In the genomic region with DNA sequence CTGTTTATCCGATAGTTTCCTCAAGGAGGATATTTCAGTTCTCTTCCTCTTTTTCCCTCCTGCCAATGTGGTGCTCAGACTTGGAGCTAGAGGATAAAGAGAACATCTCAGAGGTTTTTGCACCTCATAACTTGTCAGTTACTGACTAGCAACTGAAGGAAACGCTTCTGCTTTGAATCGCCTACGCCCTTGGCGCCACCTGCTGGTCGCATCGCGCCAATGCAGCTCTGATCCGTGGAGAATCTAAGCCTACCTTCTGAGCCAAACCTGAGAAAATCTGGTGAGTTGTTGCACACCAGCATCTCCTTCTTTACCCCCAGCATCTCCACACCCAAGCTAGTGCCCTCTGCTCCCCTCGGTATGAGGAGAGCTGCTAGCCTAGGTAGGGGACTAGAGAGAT, we compare ENCODE assay signal across 9 mouse cellular contexts. TPM values are rescaled to one million over a fixed set of nuclear protein-coding genes. Genes with fewer than 3 reads are reported as not detected.
DNase-seq lines count a peak whose midpoint lies in the region; ATAC-seq and TF ChIP-seq lines count a peak whose summit lies in the region.
"Had no signal": no experiment of that assay in that cellular context is flagged by ENCODE, and none has a peak within 500 bp of the region (broad histone marks: within the 10 kb centered on the region; RNA-seq: fewer than 3 reads in every experiment).

No protein-coding gene starts in this region.

- intact Hi-C loops in left cerebral cortex, postnatal 14 days (cut with DNase I): loop anchor here (5.0 kb wide), 3 partner anchors 96 to 316 kb away; no protein-coding TSS in a partner anchor

- no peak overlapping the region for H3K4me3 ChIP-seq in hindbrain, embryonic 14.5 days (replicated peaks; ENCODE audit: low read length)
- H3K4me3 ChIP-seq in hindbrain, embryonic 13.5 days: no peak overlapping the region
- H3K4me3 ChIP-seq in bone marrow, adult 2 months (replicated peaks; ENCODE audit: control insufficient read depth, low read depth, low read length): no peak overlapping the region
- no peak overlapping the region for H3K4me3 ChIP-seq in embryonic fibroblast, embryonic 13.5 days (ENCODE audit: insufficient read depth, low read length)
- no peak overlapping the region for H3K4me3 ChIP-seq in hindbrain, postnatal 0 days (ENCODE audit: low read length)
- H3K4me3 ChIP-seq: embryonic facial prominence, embryonic 12.5 days had no signal

- H3K9me3 ChIP-seq in hindbrain, embryonic 14.5 days (ENCODE audit: control insufficient read depth, low read length): no peaks in the 10 kb centered on the region
- no peaks in the 10 kb centered on the region for H3K9me3 ChIP-seq in hindbrain, embryonic 13.5 days
- H3K9me3 ChIP-seq in hindbrain, postnatal 0 days (ENCODE audit: low read length): no peaks in the 10 kb centered on the region
- H3K9me3 ChIP-seq: embryonic facial prominence, embryonic 12.5 days had no signal

- peak; percentile 92 for DNase-seq in hindbrain, embryonic 14.5 days (ENCODE audit: low spot score)
- DNase-seq in hindbrain, postnatal 0 days (ENCODE audit: low spot score): peak; percentile 85
- peak; percentile 85 to 93 for DNase-seq in left cerebral cortex, postnatal 14 days (ENCODE audit: low spot score in 2 of 2)
- DNase-seq in natural killer cell, adult 2 months (ENCODE audit: low spot score in 2 of 2): peak; percentile 76 to 83
- peak; percentile 77 for DNase-seq in testis, postnatal 14 days (ENCODE audit: low spot score)

- TF ChIP-seq CTCF in bone marrow, adult 2 months (IDR thresholded peaks at IDR 0.05; ENCODE audit: control insufficient read depth, insufficient read depth, low read length): peak; percentile 99
- TF ChIP-seq CTCF in embryonic fibroblast, embryonic 13.5 days (IDR thresholded peaks at IDR 0.05; ENCODE audit: borderline replicate concordance, insufficient read depth, low read length): peak; percentile 98
- TF ChIP-seq CTCF in hindbrain, postnatal 0 days (IDR thresholded peaks at IDR 0.05; ENCODE audit: low read depth): peak; percentile 96

- TF ChIP-seq POLR2A in bone marrow, adult 2 months (IDR thresholded peaks at IDR 0.05; ENCODE audit: borderline replicate concordance, control insufficient read depth, low read depth, low read length): no peak
- no peak for TF ChIP-seq POLR2A in embryonic fibroblast, embryonic 13.5 days (IDR thresholded peaks at IDR 0.05; ENCODE audit: low read depth, low read length)

- no peak overlapping the region for H3K9ac ChIP-seq in hindbrain, embryonic 14.5 days
- H3K9ac ChIP-seq in hindbrain, embryonic 13.5 days: no peak overlapping the region
- no peak overlapping the region for H3K9ac ChIP-seq in hindbrain, postnatal 0 days (replicated peaks; ENCODE audit: low read length)
- H3K9ac ChIP-seq: embryonic facial prominence, embryonic 12.5 days had no signal

- no peaks in the 10 kb centered on the region for H3K27me3 ChIP-seq in hindbrain, embryonic 14.5 days (ENCODE audit: control insufficient read depth, insufficient read depth, low read length)
- peaks cover 7% of the 10 kb centered on the region; the same call in 1 of the 2 replicates for H3K27me3 ChIP-seq in hindbrain, embryonic 13.5 days
- H3K27me3 ChIP-seq in hindbrain, postnatal 0 days (ENCODE audit: insufficient read depth, low read length): no peaks in the 10 kb centered on the region
- H3K27me3 ChIP-seq: embryonic facial prominence, embryonic 12.5 days had no signal

- no peaks in the 10 kb centered on the region for H3K4me1 ChIP-seq in hindbrain, embryonic 14.5 days (replicated peaks; ENCODE audit: control insufficient read depth, insufficient read depth, low read length)
- H3K4me1 ChIP-seq in hindbrain, embryonic 13.5 days (replicated peaks): no peaks in the 10 kb centered on the region
- peaks cover 2% of the 10 kb centered on the region; the same call in 1 of the 2 replicates for H3K4me1 ChIP-seq in bone marrow, adult 2 months (ENCODE audit: control insufficient read depth, insufficient read depth, low read length)
- no peaks in the 10 kb centered on the region for H3K4me1 ChIP-seq in embryonic fibroblast, embryonic 13.5 days (ENCODE audit: control insufficient read depth, insufficient read depth, low read length)
- H3K4me1 ChIP-seq in hindbrain, postnatal 0 days (ENCODE audit: insufficient read depth, low read length): no peaks in the 10 kb centered on the region
- H3K4me1 ChIP-seq: embryonic facial prominence, embryonic 12.5 days had no signal

- ATAC-seq in hindbrain, embryonic 14.5 days (ENCODE audit: low FRiP score): no peak
- no peak for ATAC-seq in hindbrain, embryonic 13.5 days (ENCODE audit: low FRiP score)
- no peak for ATAC-seq in hindbrain, postnatal 0 days

- H3K4me2 ChIP-seq in hindbrain, embryonic 14.5 days (replicated peaks): no peak overlapping the region
- no peak overlapping the region for H3K4me2 ChIP-seq in hindbrain, embryonic 13.5 days
- H3K4me2 ChIP-seq in hindbrain, postnatal 0 days (ENCODE audit: low read depth, low read length): no peak overlapping the region
- H3K4me2 ChIP-seq: embryonic facial prominence, embryonic 12.5 days had no signal

- no peak overlapping the region for H3K27ac ChIP-seq in hindbrain, embryonic 14.5 days
- H3K27ac ChIP-seq in hindbrain, embryonic 13.5 days: no peak overlapping the region
- H3K27ac ChIP-seq in bone marrow, adult 2 months (ENCODE audit: control insufficient read depth, insufficient read depth, low read depth, low read length, poor library complexity): no peak overlapping the region
- no peak overlapping the region for H3K27ac ChIP-seq in embryonic fibroblast, embryonic 13.5 days (ENCODE audit: insufficient read depth, low read length)
- no peak overlapping the region for H3K27ac ChIP-seq in hindbrain, postnatal 0 days
- H3K27ac ChIP-seq: embryonic facial prominence, embryonic 12.5 days had no signal

- 4% methylated on average over 10 of the region's 10 CpGs for WGBS in hindbrain, embryonic 14.5 days
- WGBS in hindbrain, embryonic 13.5 days: 7% methylated on average over 10 of the region's 10 CpGs
- 4% methylated on average over 10 of the region's 10 CpGs for WGBS in bone marrow, adult 2 months
- 5% methylated on average over 10 of the region's 10 CpGs for WGBS in hindbrain, postnatal 0 days

- H3K36me3 ChIP-seq in hindbrain, embryonic 14.5 days (replicated peaks; ENCODE audit: control insufficient read depth, insufficient read depth): no peaks in the 10 kb centered on the region
- H3K36me3 ChIP-seq in hindbrain, embryonic 13.5 days: no peaks in the 10 kb centered on the region
- H3K36me3 ChIP-seq in hindbrain, postnatal 0 days (ENCODE audit: insufficient read depth, low read length): no peaks in the 10 kb centered on the region
- H3K36me3 ChIP-seq: embryonic facial prominence, embryonic 12.5 days had no signal

RNA-seq across cellular contexts. Expression of a gene that starts 18.0 kb away (rescaled TPM):
- polyA plus RNA-seq in hindbrain, embryonic 14.5 days (2014; fragmentation: Nextera tagmentation; extraction: Ambion mirVana): 11.0 and 11.8 TPM in 2 replicates
- 10.0 and 10.6 TPM in 2 replicates for polyA plus RNA-seq in hindbrain, embryonic 13.5 days (2015; fragmentation: Nextera tagmentation; extraction: Ambion mirVana)
- 6.9 and 12.7 TPM in 2 replicates for polyA plus RNA-seq in bone marrow, adult 2 months (2011; ENCODE audit: insufficient read depth, insufficient read length, low replicate concordance, missing spikeins)
- polyA plus RNA-seq in embryonic fibroblast, embryonic 13.5 days (2011; ENCODE audit: insufficient read length, low read depth, missing spikeins): 33.3 and 35.6 TPM in 2 replicates
- total RNA-seq in hindbrain, postnatal 0 days (2014; rRNA removed): 12.8 and 15.5 TPM in 2 replicates
- 4.9 and 5.2 TPM in 2 replicates for polyA plus RNA-seq in hindbrain, postnatal 0 days (2015; fragmentation: Nextera tagmentation; extraction: Ambion mirVana)
- total RNA-seq in left cerebral cortex, postnatal 14 days (2021): 10 to 100 TPM; 24.8 to 26.3 TPM
